Mouse (Mus musculus) heart, postnatal 36 days (tissue): ENCODE results near the gene Acot12. TPM values are rescaled to one million over a fixed set of nuclear protein-coding genes. Genes with fewer than 3 reads are reported as not detected.

Source experiments
- DNase-seq, 2 experiments: peaks; one replicate each; pipeline ENCODE4 v3.0.0; 2021 to 2022
- intact Hi-C: fragments of 180-260 bp; cut with DNase I; formaldehyde crosslinking; loops from one replicate; pipeline ENCODE4 v1.15.1; 2025
- microRNA-seq, 2 experiments: library from miRNA; unstranded; fragments of <30 nt; microRNA quantifications; one replicate each; pipeline ENCODE4 v1.2.0; 2021; ENCODE audit warnings: borderline number of aligned reads in 2 of 2
- total RNA-seq, 2 experiments: library from RNA; stranded (reverse); gene quantifications; 2 replicates each; pipeline ENCODE4 v1.2.3; 2021

The Acot12 gene
- total RNA-seq, 2 experiments from 2014 or later, result not detected

- intact Hi-C loops, result loop anchor here (5.0 kb wide), 1 partner anchor 523 kb away; no protein-coding TSS in a partner anchor
- DNase-seq, result no peak
Measured at GRCm38 (mm10) chr13:91814670-91815069, 73.4 kb downstream of the Acot12 start.

GRCm38 (mm10) chr13:91823735-91824134 lies 82.4 kb downstream of the Acot12 start:
- intact Hi-C loops, result no loop called here
- no peak for DNase-seq

- intact Hi-C loops, result no loop called here
- peak; percentile 32 to 37 for DNase-seq
Measured at GRCm38 (mm10) chr13:91824845-91825550, 83.7 kb downstream of the Acot12 start.

- peak in 1 of 2 experiments; percentile 18 for DNase-seq
- intact Hi-C loops, result no loop called here
Measured at GRCm38 (mm10) chr13:91826066-91826465, 84.8 kb downstream of the Acot12 start.

- no peak for DNase-seq
- intact Hi-C loops, result no loop called here
Measured at GRCm38 (mm10) chr13:91827876-91828275, 86.6 kb downstream of the Acot12 start.

Small RNA genes lying within 50 kb of the gene (microRNA-seq; reads per million reads assigned to microRNA genes)
- 0 reads per million in 2 experiments for gene Gm27656

Other genes starting within 250 kb of the Acot12 start
- gene Zcchc9, start 66.2 kb downstream of the Acot12 start, total RNA-seq, result 10 to 100 TPM; 14.4 to 16.0 TPM
- 1,000 to 10,000 TPM; 2,372 to 3,015 TPM for gene Ckmt2, start 135.4 kb downstream of the Acot12 start, total RNA-seq